Mouse (Mus musculus): ENCODE data around the gene Dbn1. TPM values are rescaled to one million over a fixed set of nuclear protein-coding genes. Genes with fewer than 3 reads are reported as not detected.

The Dbn1 gene
- total RNA-seq, 2 experiments from 2014 or later: 263 to 271 TPM

- no peak for DNase-seq (ENCODE audit: low spot score in 2 of 2)
These were observed 23.6 kb upstream of the Dbn1 start for GRCm38 (mm10) chr13:55511492-55511861.

- no peak for DNase-seq (ENCODE audit: low spot score in 2 of 2)
These were observed 23.0 kb upstream of the Dbn1 start for GRCm38 (mm10) chr13:55510668-55511491.

GRCm38 (mm10) chr13:55510332-55510667 lies 22.4 kb upstream of the Dbn1 start:
- no peak for DNase-seq (ENCODE audit: low spot score in 2 of 2)

- DNase-seq (ENCODE audit: low spot score in 2 of 2): no peak
These were observed 20.6 kb upstream of the Dbn1 start for GRCm38 (mm10) chr13:55508531-55508930.

GRCm38 (mm10) chr13:55507877-55508276 lies 20.0 kb upstream of the Dbn1 start:
- DNase-seq (ENCODE audit: low spot score in 2 of 2): no peak

- DNase-seq (ENCODE audit: low spot score in 2 of 2): no peak
These were observed 18.8 kb upstream of the Dbn1 start for GRCm38 (mm10) chr13:55506697-55507096.

GRCm38 (mm10) chr13:55505810-55506209 lies 17.9 kb upstream of the Dbn1 start:
- DNase-seq (ENCODE audit: low spot score in 2 of 2): no peak

GRCm38 (mm10) chr13:55504390-55504789 lies 16.5 kb upstream of the Dbn1 start:
- DNase-seq (ENCODE audit: low spot score in 2 of 2): no peak

- no peak for DNase-seq (ENCODE audit: low spot score in 2 of 2)
These were observed 14.5 kb upstream of the Dbn1 start for GRCm38 (mm10) chr13:55502405-55502804.

- no peak for DNase-seq (ENCODE audit: low spot score in 2 of 2)
These were observed 12.7 kb upstream of the Dbn1 start for GRCm38 (mm10) chr13:55500575-55500974.

GRCm38 (mm10) chr13:55498906-55499305 lies 11.0 kb upstream of the Dbn1 start:
- no peak for DNase-seq (ENCODE audit: low spot score in 2 of 2)

- DNase-seq (ENCODE audit: low spot score in 2 of 2): no peak
These were observed 8.8 kb upstream of the Dbn1 start for GRCm38 (mm10) chr13:55496661-55497060.

- DNase-seq (ENCODE audit: low spot score in 2 of 2): no peak
These were observed 7.8 kb upstream of the Dbn1 start for GRCm38 (mm10) chr13:55495702-55496101.

- DNase-seq (ENCODE audit: low spot score in 2 of 2): no peak
These were observed 7.1 kb upstream of the Dbn1 start for GRCm38 (mm10) chr13:55494883-55495621.

GRCm38 (mm10) chr13:55494257-55494656 lies 6.3 kb upstream of the Dbn1 start:
- no peak for DNase-seq (ENCODE audit: low spot score in 2 of 2)

GRCm38 (mm10) chr13:55486916-55487577 lies 864 bp downstream of the Dbn1 start:
- DNase-seq (ENCODE audit: low spot score in 2 of 2): no peak

- DNase-seq (ENCODE audit: low spot score in 2 of 2): no peak
These were observed 1.7 kb downstream of the Dbn1 start for GRCm38 (mm10) chr13:55486029-55486794.

GRCm38 (mm10) chr13:55484520-55485088 lies 3.3 kb downstream of the Dbn1 start:
- no peak for DNase-seq (ENCODE audit: low spot score in 2 of 2)

GRCm38 (mm10) chr13:55483593-55483992 lies 4.3 kb downstream of the Dbn1 start:
- peak; percentile 90 to 93 for DNase-seq (ENCODE audit: low spot score in 2 of 2)

GRCm38 (mm10) chr13:55483071-55483470 lies 4.8 kb downstream of the Dbn1 start:
- DNase-seq (ENCODE audit: low spot score in 2 of 2): no peak

- DNase-seq (ENCODE audit: low spot score in 2 of 2): no peak
These were observed 5.4 kb downstream of the Dbn1 start for GRCm38 (mm10) chr13:55482542-55482941.
